Mouse (Mus musculus) spleen, postnatal 14 days (tissue): ENCODE measurements around the gene 4930572O03Rik.
"Not testable (repeated sequence)": the region's sequence is repeated elsewhere in the genome, so short reads cannot be mapped to it uniquely, and the experiment has no call there.

Experiments
- DNase-seq, 2 experiments: peaks; one replicate each; pipeline ENCODE4 v3.0.0; 2021 to 2022; ENCODE audit warnings: low spot score in 2 of 2

Gene 4930572O03Rik

GRCm38 (mm10) chr5:15656959-15657358 is at the start of gene 4930572O03Rik:
Gene 4930572O03Rik (minus strand): TSS chr5:15657059.
- not testable (repeated sequence) for DNase-seq

GRCm38 (mm10) chr5:15702891-15703290 is 46.0 kb upstream of the 4930572O03Rik start:
- DNase-seq = not testable (repeated sequence)

GRCm38 (mm10) chr5:15697719-15698118 is 40.9 kb upstream of the 4930572O03Rik start:
- not testable (repeated sequence) for DNase-seq

- DNase-seq = not testable (repeated sequence)
Observed at GRCm38 (mm10) chr5:15691849-15692248, 35.0 kb upstream of the 4930572O03Rik start.

GRCm38 (mm10) chr5:15690822-15691221 is 34.0 kb upstream of the 4930572O03Rik start:
- not testable (repeated sequence) for DNase-seq

- not testable (repeated sequence) for DNase-seq
Observed at GRCm38 (mm10) chr5:15689659-15690213, 32.9 kb upstream of the 4930572O03Rik start.

GRCm38 (mm10) chr5:15688874-15689658 is 32.2 kb upstream of the 4930572O03Rik start:
- not testable (repeated sequence) for DNase-seq

GRCm38 (mm10) chr5:15681301-15682035 is 24.6 kb upstream of the 4930572O03Rik start:
- not testable (repeated sequence) for DNase-seq

- not testable (repeated sequence) for DNase-seq
Observed at GRCm38 (mm10) chr5:15679980-15680949, 23.4 kb upstream of the 4930572O03Rik start.

GRCm38 (mm10) chr5:15678907-15679306 is 22.0 kb upstream of the 4930572O03Rik start:
- DNase-seq = not testable (repeated sequence)

- DNase-seq = not testable (repeated sequence)
Observed at GRCm38 (mm10) chr5:15677750-15678149, 20.9 kb upstream of the 4930572O03Rik start.

GRCm38 (mm10) chr5:15674429-15675244 is 17.8 kb upstream of the 4930572O03Rik start:
- not testable (repeated sequence) for DNase-seq

- DNase-seq = not testable (repeated sequence)
Observed at GRCm38 (mm10) chr5:15673989-15674388, 17.1 kb upstream of the 4930572O03Rik start.

GRCm38 (mm10) chr5:15670789-15671188 is 13.9 kb upstream of the 4930572O03Rik start:
- not testable (repeated sequence) for DNase-seq

GRCm38 (mm10) chr5:15663847-15664246 is 7.0 kb upstream of the 4930572O03Rik start:
- not testable (repeated sequence) for DNase-seq

- DNase-seq = not testable (repeated sequence)
Observed at GRCm38 (mm10) chr5:15652334-15652733, 4.5 kb downstream of the 4930572O03Rik start.

- DNase-seq = not testable (repeated sequence)
Observed at GRCm38 (mm10) chr5:15645707-15646106, 11.2 kb downstream of the 4930572O03Rik start.

- DNase-seq = not testable (repeated sequence)
Observed at GRCm38 (mm10) chr5:15637637-15638036, 19.2 kb downstream of the 4930572O03Rik start.

GRCm38 (mm10) chr5:15630068-15630467 is 26.8 kb downstream of the 4930572O03Rik start:
- not testable (repeated sequence) for DNase-seq

GRCm38 (mm10) chr5:15628136-15628535 is 28.7 kb downstream of the 4930572O03Rik start:
- not testable (repeated sequence) for DNase-seq
